ENCODE assay signal across 13 mouse cellular contexts in the genomic region with DNA sequence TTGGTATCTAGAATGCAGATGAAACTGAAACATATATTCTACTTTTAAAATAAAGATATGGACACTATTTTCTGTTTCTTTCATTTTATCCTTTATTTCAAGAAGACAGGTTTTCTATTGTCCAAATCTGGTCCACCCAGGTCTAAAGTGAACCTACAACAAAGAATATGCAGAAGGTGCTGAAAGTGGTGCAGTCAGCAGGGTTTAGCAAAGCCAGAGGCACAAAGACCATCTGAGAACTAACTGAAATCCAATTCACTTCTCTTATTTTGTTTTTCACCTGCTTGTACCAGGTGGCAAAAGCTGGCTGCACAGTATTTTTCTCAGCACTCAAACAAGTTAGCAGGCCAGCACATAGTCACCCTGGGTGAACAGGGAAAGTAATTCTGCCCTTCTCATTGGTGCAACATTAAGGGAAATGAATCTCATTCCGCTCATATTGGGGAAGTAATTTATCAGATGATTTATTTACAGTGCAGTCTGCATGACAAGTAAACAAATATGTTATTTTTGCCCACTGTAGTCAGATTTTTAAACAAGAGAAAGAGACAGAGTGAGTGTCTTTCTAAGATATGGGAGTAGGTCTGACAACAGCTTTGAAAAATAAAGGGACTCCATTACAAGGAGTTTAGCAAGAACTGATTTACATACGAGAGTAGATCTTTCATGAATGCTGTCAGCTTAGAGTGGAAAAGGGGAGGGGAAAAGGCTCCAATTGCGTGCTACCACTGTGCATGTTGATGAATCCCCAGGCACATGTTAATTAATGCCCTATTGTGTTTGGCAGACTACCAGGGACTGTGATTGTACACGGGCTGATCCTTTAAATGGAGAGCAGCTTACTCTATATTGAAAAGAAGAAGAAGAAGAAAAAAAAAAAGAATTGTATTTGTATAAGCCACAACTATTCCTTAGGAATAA.
DNase-seq lines count a peak whose midpoint lies in the region; ATAC-seq lines count a peak whose summit lies in the region.
"Had no signal": no experiment of that assay in that cellular context is flagged by ENCODE, and none has a peak within 500 bp of the region (broad histone marks: within the 10 kb centered on the region; RNA-seq: fewer than 3 reads in every experiment).

No protein-coding gene starts in this region.

- peaks cover 23% of the 10 kb centered on the region for H3K4me1 ChIP-seq in forebrain, embryonic 16.5 days (replicated peaks; ENCODE audit: control insufficient read depth, insufficient read depth, low read length)
- H3K4me1 ChIP-seq in midbrain, embryonic 16.5 days (ENCODE audit: control insufficient read depth, insufficient read depth, low read length), result peaks cover 9% of the 10 kb centered on the region
- H3K4me1 ChIP-seq: liver, embryonic 13.5 days; megakaryocyte, embryonic 14.5 days had no signal

- no peak overlapping the region for H3K9ac ChIP-seq in forebrain, embryonic 16.5 days (replicated peaks; ENCODE audit: low read depth, low read length)
- H3K9ac ChIP-seq in midbrain, embryonic 16.5 days (ENCODE audit: low read depth, low read length), result no peak overlapping the region
- H3K9ac ChIP-seq: liver, embryonic 13.5 days had no signal

- peak; percentile 98 for ATAC-seq in forebrain, embryonic 16.5 days
- ATAC-seq in midbrain, embryonic 16.5 days, result peak; percentile 93

- WGBS in forebrain, embryonic 16.5 days, result 2% methylated on average over 4 of the region's 4 CpGs
- 17% methylated on average over 4 of the region's 4 CpGs for WGBS in midbrain, embryonic 16.5 days

- DNase-seq in embryo, embryonic 10 days (ENCODE audit: low spot score), result peak; percentile 7
- no peak for DNase-seq in embryo, embryonic 9.5 days (ENCODE audit: extremely low spot score)
- peak; percentile 36 for DNase-seq in ZHBTc4 (ENCODE audit: low read depth, low spot score)
- DNase-seq in layer of hippocampus, adult 18-20 months (ENCODE audit: low spot score in 2 of 2), result no peak
- no peak for DNase-seq in frontal cortex, postnatal 36 days (ENCODE audit: low spot score in 2 of 2)
- DNase-seq in urinary bladder, adult 18-20 months (ENCODE audit: low spot score in 2 of 2), result no peak
- DNase-seq: heart, adult 2 months; kidney, adult 11 months; liver, embryonic 13.5 days; right cerebral cortex, postnatal 14 days had no signal

- no peaks in the 10 kb centered on the region for H3K9me3 ChIP-seq in forebrain, embryonic 16.5 days (ENCODE audit: control insufficient read depth, low read length)
- H3K9me3 ChIP-seq in midbrain, embryonic 16.5 days (replicated peaks; ENCODE audit: control insufficient read depth, low read length, poor library complexity, severe bottlenecking), result no peaks in the 10 kb centered on the region
- H3K9me3 ChIP-seq: liver, embryonic 13.5 days had no signal

- no peaks in the 10 kb centered on the region for H3K27me3 ChIP-seq in forebrain, embryonic 16.5 days (replicated peaks; ENCODE audit: control insufficient read depth, insufficient read depth, low read length)
- no peaks in the 10 kb centered on the region for H3K27me3 ChIP-seq in midbrain, embryonic 16.5 days (ENCODE audit: control insufficient read depth, insufficient read depth, low read depth, low read length)
- H3K27me3 ChIP-seq: liver, embryonic 13.5 days; megakaryocyte, embryonic 14.5 days had no signal

- no peak overlapping the region for H3K4me2 ChIP-seq in forebrain, embryonic 16.5 days (ENCODE audit: low read length)
- H3K4me2 ChIP-seq in midbrain, embryonic 16.5 days (ENCODE audit: low read length), result no peak overlapping the region
- H3K4me2 ChIP-seq: liver, embryonic 13.5 days had no signal

- H3K4me3 ChIP-seq in forebrain, embryonic 16.5 days (replicated peaks; ENCODE audit: low read length), result no peak overlapping the region
- no peak overlapping the region for H3K4me3 ChIP-seq in midbrain, embryonic 16.5 days (ENCODE audit: low read depth, low read length)
- H3K4me3 ChIP-seq: heart, adult 2 months; liver, embryonic 13.5 days; megakaryocyte, embryonic 14.5 days had no signal

- H3K36me3 ChIP-seq in forebrain, embryonic 16.5 days (ENCODE audit: control insufficient read depth, insufficient read depth), result no peaks in the 10 kb centered on the region
- no peaks in the 10 kb centered on the region for H3K36me3 ChIP-seq in midbrain, embryonic 16.5 days (ENCODE audit: control insufficient read depth, insufficient read depth, low read length)
- H3K36me3 ChIP-seq: liver, embryonic 13.5 days had no signal

- peak overlapping the region; percentile 88 for H3K27ac ChIP-seq in forebrain, embryonic 16.5 days (ENCODE audit: low read length)
- H3K27ac ChIP-seq in midbrain, embryonic 16.5 days (ENCODE audit: low read length), result peak overlapping the region; percentile 3
- H3K27ac ChIP-seq: heart, adult 2 months; liver, embryonic 13.5 days had no signal

Comparison
In these comparisons a context has a peak if more than half of its experiments do, and no peak if none do; other contexts are left out.
1. DNase-seq: peak in embryo, embryonic 10 days (single experiment) and ZHBTc4 (single experiment); none in embryo, embryonic 9.5 days (single experiment), layer of hippocampus, adult 18-20 months (0 of 2), frontal cortex, postnatal 36 days (0 of 2) and urinary bladder, adult 18-20 months (0 of 2).